ENCODE assay signal across 8 mouse cellular contexts in genomic region chr10:76835497-76836357, GRCm38 (mm10).
DNase-seq lines count a peak whose midpoint lies in the region; TF ChIP-seq lines count a peak whose summit lies in the region.

No protein-coding gene starts in this region.

- DNase-seq in ZHBTc4 (ENCODE audit: low read depth, low spot score), result peak; percentile 80
- DNase-seq in cerebellum, postnatal 36 days, result peak; percentile 92 to 95
- DNase-seq in gastrocnemius, adult 2 months, result peak; percentile 83
- DNase-seq in hindlimb bud, embryonic 11.5 days (ENCODE audit: extremely low spot score, low read depth, low spot score), result peak; percentile 85
- DNase-seq in left cerebral cortex, adult 18-20 months (ENCODE audit: low spot score in 2 of 2), result peak; percentile 87 to 88
- peak; percentile 78 for DNase-seq in midbrain, embryonic 10.5 days (ENCODE audit: low spot score)
- peak; percentile 74 to 76 for DNase-seq in right cerebral cortex, postnatal 36 days (ENCODE audit: low spot score in 2 of 2)
- peak; percentile 69 to 76 for DNase-seq in urinary bladder, postnatal 36 days (ENCODE audit: low spot score in 2 of 2)

- intact Hi-C loops in gastrocnemius, adult 2 months (cut with DNase I), result loop anchor here (1.0 to 10.0 kb wide), 3 partner anchors 186 to 419 kb away; partner anchors contain the start of gene Pofut2

- no peak overlapping the region for H3K27ac ChIP-seq in gastrocnemius, adult 2 months
- no peak overlapping the region for H3K27ac ChIP-seq in midbrain, embryonic 10.5 days (replicated peaks)

- peak; percentile 100 for TF ChIP-seq CTCF in gastrocnemius, adult 2 months (IDR thresholded peaks at IDR 0.05)

- H3K9me3 ChIP-seq in midbrain, embryonic 10.5 days (replicated peaks), result no peaks in the 10 kb centered on the region

- WGBS in midbrain, embryonic 10.5 days, result 62% methylated on average over 14 of the region's 14 CpGs

- H3K36me3 ChIP-seq in midbrain, embryonic 10.5 days, result no peaks in the 10 kb centered on the region

- no peaks in the 10 kb centered on the region for H3K27me3 ChIP-seq in midbrain, embryonic 10.5 days (ENCODE audit: low read depth, poor library complexity, severe bottlenecking)

- H3K4me1 ChIP-seq in midbrain, embryonic 10.5 days, result peaks cover 8% of the 10 kb centered on the region

- no peak overlapping the region for H3K4me3 ChIP-seq in gastrocnemius, adult 2 months
- no peak overlapping the region for H3K4me3 ChIP-seq in midbrain, embryonic 10.5 days
